Mouse (Mus musculus): ENCODE data around the gene Snrnp25.
A peak's percentile ranks its signal among the peaks of the same experiment; 100 is the strongest.

Snrnp25 gene

GRCm38 (mm10) chr11:32247068-32247467, 41.9 kb downstream of the Snrnp25 start:
- DNase-seq, result no peak

- no peak for DNase-seq
Observed at GRCm38 (mm10) chr11:32248350-32248749, 43.1 kb downstream of the Snrnp25 start.

GRCm38 (mm10) chr11:32250880-32251763, 45.9 kb downstream of the Snrnp25 start:
- DNase-seq, result no peak

- peak; percentile 52 for DNase-seq
Observed at GRCm38 (mm10) chr11:32253121-32253520, 47.9 kb downstream of the Snrnp25 start.

- DNase-seq, result no peak
Observed at GRCm38 (mm10) chr11:32256146-32256545, 50.9 kb downstream of the Snrnp25 start.

- no peak for DNase-seq
Observed at GRCm38 (mm10) chr11:32256566-32256965, 51.4 kb downstream of the Snrnp25 start.
